Mouse (Mus musculus): Measurements from ENCODE around the gene Tnfaip2.

Gene Tnfaip2

DNA sequence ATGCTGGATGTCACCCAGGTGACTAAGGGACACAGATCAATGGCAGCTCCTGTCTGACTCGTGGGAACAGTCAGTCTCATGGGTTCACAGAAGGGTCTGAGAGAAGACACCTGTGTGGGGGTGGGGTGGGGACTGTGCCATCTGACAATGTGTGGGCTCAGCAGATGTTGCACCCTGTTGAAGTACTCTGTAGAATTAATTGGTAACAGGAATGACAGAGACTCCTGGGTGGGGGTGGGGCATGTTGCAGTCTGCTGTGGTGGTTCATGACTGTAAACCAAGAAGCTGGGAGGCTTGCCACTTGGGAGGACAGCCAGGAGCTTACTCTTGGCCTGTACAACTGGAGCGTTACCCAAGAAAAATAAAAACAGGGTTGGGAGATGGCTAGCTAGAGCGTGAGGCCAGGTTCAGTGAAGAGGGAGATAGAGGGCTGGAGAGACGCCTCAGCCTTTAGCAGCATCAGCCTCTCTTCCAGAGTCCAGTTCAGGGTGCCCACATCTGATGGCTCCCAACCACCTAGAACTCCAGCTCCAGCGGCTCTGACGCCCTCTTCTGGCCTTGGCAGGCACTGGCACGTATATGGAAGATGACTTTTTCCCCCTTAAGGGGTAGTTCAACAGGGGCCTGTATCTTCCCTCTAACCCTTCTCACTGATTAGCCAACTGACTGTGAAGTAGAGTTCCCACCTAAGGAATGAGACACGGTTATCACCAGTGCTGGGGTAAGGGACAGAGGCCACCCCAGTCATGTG is 32.8 kb downstream of the Tnfaip2 start:
- peak; percentile 46 for DNase-seq (ENCODE audit: low read depth, low spot score)

DNA sequence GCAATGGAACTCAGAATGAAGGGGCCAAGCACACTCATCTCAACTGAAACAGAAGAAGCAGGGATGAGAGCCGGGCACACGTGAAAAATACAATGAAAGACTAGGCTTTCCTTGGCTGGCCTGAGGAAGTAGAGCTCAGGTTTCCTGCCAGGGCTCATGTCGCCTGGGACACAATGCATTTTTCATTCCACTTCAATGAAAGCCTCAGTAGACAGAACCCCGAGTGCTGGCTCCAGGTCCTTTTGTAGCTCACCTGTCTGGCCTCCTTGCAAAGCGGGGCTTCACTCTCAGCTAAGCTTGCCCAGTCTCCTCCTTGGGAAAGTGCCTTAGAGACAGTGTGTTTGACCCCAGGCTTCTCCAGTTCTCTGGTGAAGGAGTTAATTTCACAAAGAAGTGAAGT is 36.7 kb downstream of the Tnfaip2 start:
- DNase-seq (ENCODE audit: low read depth, low spot score), result no peak

DNA sequence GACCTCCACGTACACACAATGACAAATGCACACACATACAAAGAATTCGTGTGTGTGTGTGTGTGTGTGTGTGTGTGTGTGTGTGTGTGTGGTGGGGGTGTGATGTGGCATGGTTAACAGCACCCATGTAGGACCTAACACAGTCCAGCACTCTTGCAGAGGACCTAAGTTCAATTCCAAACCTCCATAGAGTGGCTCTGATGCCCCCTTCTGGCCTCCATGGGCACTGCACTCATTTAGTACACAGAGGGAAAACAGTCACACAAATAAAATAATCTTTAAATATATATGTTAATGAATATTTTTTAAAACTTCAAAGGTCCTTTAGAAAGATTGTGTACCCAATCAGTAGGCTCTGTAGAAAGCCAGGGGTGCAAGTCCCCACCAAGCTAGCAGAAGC is 37.6 kb downstream of the Tnfaip2 start:
- DNase-seq (ENCODE audit: low read depth, low spot score), result no peak

DNA sequence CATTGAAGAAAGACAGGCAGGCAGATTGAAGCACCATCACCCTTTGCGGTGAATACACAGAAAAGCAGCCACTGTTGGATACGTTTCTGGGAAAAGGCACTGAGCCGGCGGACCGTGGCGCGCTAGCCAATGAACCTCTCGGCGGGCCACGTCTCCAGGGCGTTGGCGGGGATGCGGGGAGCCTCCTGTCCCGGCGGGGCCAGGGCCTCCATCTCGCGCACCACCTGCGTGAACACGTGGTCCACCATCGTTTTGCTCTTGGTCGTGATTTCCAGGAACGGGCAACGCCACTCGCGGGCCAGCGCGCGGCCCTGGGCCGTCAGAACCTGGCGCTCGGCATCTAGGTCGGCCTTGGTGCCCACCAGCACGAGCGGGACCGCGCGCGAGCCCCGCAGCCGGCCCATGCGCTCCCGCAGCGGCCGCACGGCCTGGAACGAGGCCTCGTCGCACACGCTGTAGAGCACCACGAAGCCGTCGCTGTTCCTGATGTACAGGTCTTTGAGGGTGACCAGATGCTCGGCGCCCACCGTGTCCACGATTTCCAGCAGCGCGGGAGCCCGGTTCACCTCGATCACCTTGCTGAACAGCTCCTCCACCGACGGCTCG is 42.9 kb downstream of the Tnfaip2 start:
- DNase-seq (ENCODE audit: low read depth, low spot score), result no peak

DNA sequence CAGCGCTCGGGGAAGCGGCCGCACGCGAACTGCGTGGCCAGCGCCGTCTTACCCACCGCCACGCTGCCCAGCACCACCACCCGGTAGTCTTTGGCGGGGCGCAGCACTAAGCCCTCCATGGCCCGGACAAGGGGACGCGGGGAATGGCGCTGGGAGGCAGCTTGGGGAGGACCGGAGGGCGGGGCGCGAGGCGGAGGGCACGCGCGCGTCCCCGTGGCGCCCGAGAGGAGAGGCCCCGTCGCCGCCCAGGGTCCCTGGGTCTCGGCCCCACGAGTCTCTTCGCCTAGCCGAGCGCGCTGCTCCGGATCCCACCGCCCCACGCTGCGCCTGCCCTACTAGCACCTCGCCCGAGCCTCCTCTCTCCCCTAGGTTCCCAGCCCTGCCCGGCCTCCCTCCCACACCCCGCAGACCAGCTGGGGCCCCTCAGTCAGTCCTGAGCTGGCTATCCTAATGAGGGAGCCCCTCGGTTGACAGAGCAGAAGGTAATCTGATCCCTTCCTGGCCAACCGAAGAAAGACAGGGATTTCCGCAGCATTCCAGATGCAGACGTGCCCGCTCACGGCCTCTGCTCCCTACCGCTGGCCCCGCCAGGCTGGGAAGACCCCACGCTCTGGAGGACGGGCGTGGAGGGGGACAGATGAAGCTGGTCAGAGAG is 43.5 kb downstream of the Tnfaip2 start, which contains the start of gene Gm266:
Gm266 (minus strand) TSS at position 172 of the 655 bp plus-strand sequence.
- no peak for DNase-seq (ENCODE audit: low read depth, low spot score)

DNA sequence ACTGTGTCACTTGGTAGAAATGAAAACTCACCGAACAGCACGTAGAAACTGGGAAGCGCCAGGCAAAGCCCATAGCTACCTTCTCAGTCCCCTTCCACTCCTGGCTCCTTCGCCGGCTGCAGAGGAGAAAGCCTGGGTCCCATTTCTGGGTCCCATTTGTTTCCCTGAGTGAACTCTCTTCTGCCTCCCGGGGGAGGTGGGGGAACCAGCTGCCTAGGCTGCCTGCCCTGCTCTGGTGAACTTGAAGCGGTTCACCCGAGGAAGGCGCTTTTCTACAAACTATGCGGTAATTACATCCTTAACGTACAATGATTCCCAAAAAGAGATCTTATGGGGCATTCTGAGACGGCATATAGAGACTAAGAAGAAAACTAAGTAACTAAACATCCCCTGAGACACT is 44.2 kb downstream of the Tnfaip2 start:
- no peak for DNase-seq (ENCODE audit: low read depth, low spot score)

DNA sequence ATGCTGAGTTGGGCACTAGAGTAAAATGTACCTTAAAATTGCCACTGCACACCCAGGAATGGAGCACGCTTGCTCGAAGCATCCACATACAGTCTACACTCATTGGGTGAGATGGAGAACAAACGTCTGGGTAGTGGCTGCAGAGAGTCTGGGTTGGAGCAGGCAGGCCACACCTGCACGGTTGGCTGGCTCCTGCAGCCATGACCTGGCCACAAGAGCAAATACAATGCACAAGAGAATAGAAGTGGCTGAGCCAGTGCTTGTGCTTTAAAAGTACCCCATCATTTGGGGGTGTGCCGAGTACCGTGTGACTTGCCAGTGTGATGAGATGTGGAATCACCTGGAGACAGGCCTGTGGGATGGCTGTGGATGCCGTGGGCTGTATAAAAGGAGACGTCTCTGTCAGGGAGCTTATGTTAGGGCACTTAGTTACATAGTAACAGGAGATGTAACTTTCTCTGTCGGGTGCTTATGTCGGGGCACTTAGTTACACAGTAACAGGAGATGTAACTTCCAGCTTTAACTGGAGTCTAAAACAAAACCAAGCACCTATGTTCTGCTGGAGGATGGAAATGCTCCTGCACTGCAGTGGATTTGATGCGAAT is 47.1 kb downstream of the Tnfaip2 start:
- no peak for DNase-seq (ENCODE audit: low read depth, low spot score)

DNA sequence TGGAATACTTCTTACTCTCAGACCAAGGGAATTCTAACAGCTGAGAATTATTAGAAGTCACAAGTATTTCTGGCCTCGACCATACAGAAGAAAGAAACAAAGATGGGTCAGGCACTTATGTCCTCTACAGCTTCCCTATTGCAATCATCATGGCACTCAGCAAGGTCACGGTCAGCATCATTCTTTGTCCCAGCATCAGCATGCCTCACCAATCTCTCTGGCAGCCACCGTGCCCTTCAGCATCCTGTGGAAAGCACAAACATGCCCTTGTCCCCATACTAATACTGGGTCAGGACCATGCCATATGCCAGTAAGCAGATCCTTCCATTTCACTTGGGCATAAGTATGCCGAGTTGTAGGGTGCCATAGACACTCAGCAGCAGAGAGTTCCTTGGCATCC is 52.7 kb downstream of the Tnfaip2 start:
- DNase-seq (ENCODE audit: low read depth, low spot score), result no peak

DNA sequence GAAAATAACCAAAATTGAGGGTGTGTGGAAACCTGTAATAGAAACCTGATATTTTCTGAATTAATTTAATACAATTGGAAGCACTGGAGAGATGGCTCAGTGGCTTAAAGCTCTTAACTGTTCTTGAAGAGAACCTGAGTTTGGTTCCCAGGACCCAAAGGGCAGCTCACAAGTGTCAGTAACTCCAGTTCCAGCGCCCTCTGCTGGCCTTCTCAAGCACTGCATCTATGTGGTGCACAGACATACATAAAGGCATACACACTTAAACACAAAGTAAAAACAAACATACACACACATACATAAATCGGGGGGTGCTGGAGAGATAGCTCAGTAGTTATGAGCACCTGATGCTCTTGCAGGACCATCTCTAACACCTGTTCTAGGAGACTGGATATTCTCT is 54.8 kb downstream of the Tnfaip2 start:
- no peak for DNase-seq (ENCODE audit: low read depth, low spot score)

DNA sequence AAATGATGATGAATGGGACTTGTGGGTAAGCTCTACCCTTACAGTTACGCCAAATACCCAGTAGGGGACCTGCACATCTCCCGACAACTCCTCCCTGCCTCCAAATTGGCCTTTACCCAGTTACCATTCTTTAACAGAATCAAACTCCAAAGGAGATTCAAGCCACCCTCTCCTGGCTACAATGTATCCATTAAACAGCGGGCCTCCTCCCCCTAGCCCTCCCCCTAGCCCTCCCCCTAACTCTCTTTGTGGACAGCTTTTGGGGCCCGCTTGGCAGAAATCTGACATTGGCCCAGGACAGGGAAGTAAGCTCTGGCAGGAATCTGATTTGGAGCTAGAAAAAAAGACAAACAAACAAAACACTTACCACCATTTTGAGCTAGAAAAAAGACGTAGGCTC is 57.3 kb downstream of the Tnfaip2 start:
- peak; percentile 39 for DNase-seq (ENCODE audit: low read depth, low spot score)

DNA sequence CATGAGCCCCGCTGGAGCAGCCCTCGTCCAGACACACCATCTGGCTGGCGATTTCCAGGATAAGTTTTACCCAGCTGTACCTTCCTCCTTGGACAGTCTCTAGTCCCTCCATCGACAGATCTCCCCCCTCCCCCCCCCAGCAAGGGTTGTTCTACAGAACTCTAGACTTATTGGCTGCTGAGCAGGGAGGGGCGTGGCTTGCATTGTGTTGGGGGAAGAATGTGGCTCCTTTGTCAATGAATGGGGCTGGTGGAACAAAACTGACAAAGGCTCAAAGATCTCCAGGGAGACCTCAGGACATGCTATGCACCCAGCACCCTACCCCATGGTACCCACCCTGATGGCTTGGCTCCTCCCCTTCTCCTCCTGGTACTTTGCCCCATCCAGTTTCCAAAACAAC is 58.5 kb downstream of the Tnfaip2 start:
- peak; percentile 79 for DNase-seq (ENCODE audit: low read depth, low spot score)

DNA sequence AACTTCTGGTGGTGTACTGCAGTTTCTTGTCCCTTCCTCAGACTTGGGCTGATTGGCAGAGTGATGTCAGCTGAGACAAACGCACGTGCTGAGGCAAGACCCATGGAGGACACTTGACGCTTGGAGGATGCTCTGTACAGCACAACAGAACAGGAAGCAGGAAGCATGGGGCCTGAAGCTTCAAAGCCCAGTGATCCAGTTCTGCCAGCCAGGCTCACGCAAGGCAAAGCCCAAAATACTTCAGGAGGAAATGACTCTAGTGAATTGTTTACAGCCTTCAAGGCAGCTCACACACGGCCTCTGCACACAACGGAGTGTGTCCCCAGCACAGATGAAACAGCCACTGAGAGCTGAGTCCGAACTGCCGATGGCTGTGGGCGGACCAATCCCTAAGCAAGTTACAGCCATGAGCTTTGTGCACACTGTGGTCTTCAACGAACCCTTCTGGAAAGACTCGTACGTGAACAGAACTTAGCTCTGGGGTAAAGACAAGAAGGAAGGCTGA is 60.8 kb downstream of the Tnfaip2 start:
- DNase-seq (ENCODE audit: low read depth, low spot score), result no peak

DNA sequence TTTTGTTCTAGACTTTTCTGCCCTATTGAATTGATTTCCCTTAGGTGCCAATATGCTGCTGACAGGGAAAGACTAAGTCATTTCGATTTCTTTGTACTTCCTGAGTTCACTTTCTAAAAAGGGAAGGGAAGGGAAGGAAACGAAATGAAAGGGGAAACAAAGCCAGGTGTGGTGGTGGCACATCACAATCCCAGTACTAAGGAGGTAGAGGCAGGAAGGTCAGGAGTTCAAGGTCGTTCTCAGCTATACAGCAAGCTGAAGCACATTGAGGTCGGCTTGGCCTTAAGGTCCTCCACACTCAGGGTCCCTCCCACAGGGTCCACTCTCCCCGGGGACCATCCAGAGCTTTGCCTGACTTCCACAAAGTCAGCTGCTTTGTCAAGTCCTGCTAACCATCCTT is 61.3 kb downstream of the Tnfaip2 start:
- no peak for DNase-seq (ENCODE audit: low read depth, low spot score)

Measured in brain, adult 2 months (tissue).